Mouse (Mus musculus) cerebellum, adult 2 months (tissue): ENCODE data around the gene Tmem104.

ENCODE experiments used
- CTCF ChIP-seq: fragments of 200-500 bp; IDR thresholded peaks from 2 replicates; pipeline ENCODE4 v1.5.1; 2011; ENCODE audit warnings: low read depth, mild to moderate bottlenecking, control low read depth, low read length, moderate library complexity, borderline replicate concordance; ENCODE audit not compliant: insufficient read depth
- POLR2A ChIP-seq: fragments of 200-500 bp; IDR thresholded peaks from 2 replicates; pipeline ENCODE4 v1.6.1; 2011; ENCODE audit warnings: low read length, control low read depth, borderline replicate concordance; ENCODE audit not compliant: insufficient read depth

DNA sequence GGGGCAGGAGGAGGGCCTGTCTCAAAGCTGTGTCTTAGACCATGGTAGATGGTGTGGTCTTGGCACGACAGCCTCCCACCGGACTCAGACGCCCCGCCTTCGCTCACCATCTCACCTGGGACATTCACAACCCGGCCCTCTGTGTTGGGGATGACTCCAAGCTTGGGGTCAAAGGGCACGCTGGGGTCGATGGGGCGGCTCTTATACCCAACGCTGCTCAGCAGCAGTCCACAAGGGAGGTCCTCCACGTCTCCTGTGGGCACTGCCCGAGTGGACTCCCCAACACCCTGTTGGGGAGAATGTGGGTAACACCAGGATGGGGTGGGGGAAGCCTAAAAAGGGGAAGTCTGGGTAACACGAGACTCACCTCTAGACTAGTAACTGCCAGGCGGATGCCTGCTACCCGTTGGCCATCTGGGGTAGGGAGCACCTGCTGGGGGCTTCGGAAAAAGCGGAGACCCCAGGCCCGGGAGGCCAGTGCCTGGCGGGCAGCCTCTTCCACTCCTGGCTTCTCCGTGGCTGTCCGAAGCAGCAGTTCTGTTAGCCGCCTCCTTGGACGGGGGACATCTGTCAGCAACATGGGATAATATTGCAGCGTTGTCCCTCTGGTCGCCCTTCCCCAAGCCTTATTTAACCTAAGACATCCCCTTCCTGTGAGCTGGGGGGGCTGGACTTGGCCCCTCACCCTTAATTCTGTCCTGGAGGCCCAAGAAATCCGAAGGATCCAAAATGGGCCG is 82.2 kb downstream of the Tmem104 start:
- TF ChIP-seq CTCF (no peak), POLR2A (no peak)
